20 mouse cellular contexts compared by ENCODE assay signal in the genomic region with DNA sequence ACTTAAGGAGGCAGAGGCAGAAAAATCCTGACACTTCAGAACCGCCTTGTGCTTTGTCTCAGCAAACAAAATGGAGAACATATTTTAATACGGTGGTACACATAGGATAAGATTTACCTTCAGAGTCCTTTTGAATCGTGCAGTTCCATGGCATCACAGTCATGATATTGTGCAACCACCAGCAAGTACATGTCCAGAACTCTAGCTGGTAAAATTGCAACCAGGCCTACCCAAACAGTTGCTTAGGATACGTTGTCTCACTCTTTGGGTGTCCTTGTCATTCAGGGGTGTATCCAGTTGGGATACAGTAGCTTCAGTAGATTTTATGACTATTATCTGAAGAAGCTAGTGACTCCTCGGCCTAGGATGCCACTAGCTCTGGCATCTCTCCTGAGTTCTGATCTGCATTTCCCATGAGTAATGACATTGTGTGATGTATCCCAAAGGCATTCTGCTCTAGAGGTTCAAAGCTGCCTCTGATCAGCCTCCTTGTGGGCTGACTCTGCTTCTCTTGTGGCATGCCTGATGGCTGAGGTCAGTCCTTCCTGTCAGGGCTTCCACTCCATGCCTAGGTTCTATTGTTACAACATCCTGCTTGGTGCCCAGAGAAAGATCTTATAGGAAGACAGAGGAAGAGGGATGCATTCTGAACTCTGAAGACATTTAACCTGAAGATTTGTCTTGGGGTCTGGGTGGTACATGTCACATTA. TPM values are rescaled to one million over a fixed set of nuclear protein-coding genes. Genes with fewer than 3 reads are reported as not detected.
DNase-seq lines count a peak whose midpoint lies in the region; ATAC-seq and TF ChIP-seq lines count a peak whose summit lies in the region.
"Had no signal": no experiment of that assay in that cellular context is flagged by ENCODE, and none has a peak within 500 bp of the region (broad histone marks: within the 10 kb centered on the region; RNA-seq: fewer than 3 reads in every experiment).

No protein-coding gene starts in this region.

- TF ChIP-seq POLR2A in myocyte (IDR thresholded peaks at IDR 0.05; ENCODE audit: insufficient read length, low read depth) = no peak

- H3K4me3 ChIP-seq in gastrocnemius, adult 2 months = no peak overlapping the region
- no peak overlapping the region for H3K4me3 ChIP-seq in lung, embryonic 16.5 days (ENCODE audit: low read length)
- H3K4me3 ChIP-seq in myocyte = no peak overlapping the region

- H3K9me3 ChIP-seq in lung, embryonic 16.5 days (ENCODE audit: control insufficient read depth, low read length) = no peaks in the 10 kb centered on the region
- H3K9me3 ChIP-seq: embryonic facial prominence, embryonic 10.5 days; G1E; hindbrain, embryonic 10.5 days; liver, embryonic 15.5 days; megakaryocyte, embryonic 14.5 days; neural tube, embryonic 13.5 days had no signal

- H3ac ChIP-seq in myocyte (ENCODE audit: control insufficient read depth, insufficient read length) = no peak overlapping the region

- DNase-seq in gastrocnemius, adult 2 months = no peak
- DNase-seq in gastrocnemius, adult 8-10 months (ENCODE audit: low spot score in 2 of 2) = no peak
- DNase-seq in lung, postnatal 25 days (ENCODE audit: low spot score) = no peak
- peak; percentile 10 for DNase-seq in MN1 (ENCODE audit: low spot score)
- DNase-seq in adrenal gland, adult (ENCODE audit: inconsistent age in 2 of 2, low spot score in 1 of 2) = no peak
- DNase-seq in adrenal gland, adult 8-10 months = no peak
- DNase-seq: adrenal gland, postnatal 10 days; cerebellum, adult 11 months; kidney, adult 8-10 months; kidney, postnatal 4 days; right cerebral cortex, postnatal 4 days; thymus, postnatal 36 days had no signal

- WGBS in lung, embryonic 16.5 days = 76% methylated on average over 5 of the region's 5 CpGs

- peaks cover 6% of the 10 kb centered on the region for H3K4me1 ChIP-seq in lung, embryonic 16.5 days (replicated peaks; ENCODE audit: control insufficient read depth, insufficient read depth, low read length)

- intact Hi-C loops in gastrocnemius, adult 2 months (cut with DNase I) = loop anchor here (10.0 kb wide), 1 partner anchor 273 kb away; no protein-coding TSS in a partner anchor

- no peak overlapping the region for H3K9ac ChIP-seq in lung, embryonic 16.5 days (ENCODE audit: low read length)
- H3K9ac ChIP-seq: neural tube, embryonic 13.5 days had no signal

- TF ChIP-seq CTCF in gastrocnemius, adult 2 months (IDR thresholded peaks at IDR 0.05) = no peak

- no peaks in the 10 kb centered on the region for H3K36me3 ChIP-seq in lung, embryonic 16.5 days (ENCODE audit: control insufficient read depth, insufficient read depth, low read length)
- H3K36me3 ChIP-seq in myocyte (ENCODE audit: control insufficient read depth, insufficient read depth) = no peaks in the 10 kb centered on the region
- H3K36me3 ChIP-seq: embryonic facial prominence, embryonic 10.5 days; liver, embryonic 15.5 days; neural tube, embryonic 13.5 days had no signal

- 0 out of 2 replicates have a peak overlapping the region, but pooled peaks have one; percentile 2 for H3K27ac ChIP-seq in gastrocnemius, adult 2 months
- H3K27ac ChIP-seq in lung, embryonic 16.5 days (ENCODE audit: low read length) = peak overlapping the region; percentile 61; the same call in 1 of the 2 replicates

- ATAC-seq in lung, embryonic 16.5 days (ENCODE audit: low read depth) = no peak

- H3K4me2 ChIP-seq in lung, embryonic 16.5 days (ENCODE audit: low read depth, low read length) = no peak overlapping the region
- peak overlapping the region; percentile 60 for H3K4me2 ChIP-seq in myocyte (ENCODE audit: low read depth)

- H3K79me2 ChIP-seq in myocyte (ENCODE audit: control insufficient read depth, insufficient read depth) = peaks cover 27% of the 10 kb centered on the region

- no peaks in the 10 kb centered on the region; the same call in 1 of the 2 replicates for H3K27me3 ChIP-seq in lung, embryonic 16.5 days (ENCODE audit: control insufficient read depth, insufficient read depth, low read depth, low read length)
- H3K27me3 ChIP-seq in myocyte (ENCODE audit: control insufficient read depth, insufficient read depth, insufficient read length) = no peaks in the 10 kb centered on the region
- H3K27me3 ChIP-seq: megakaryocyte, embryonic 14.5 days; neural tube, embryonic 13.5 days had no signal

TF ChIP-seq in myocyte, 11 proteins besides CTCF, POLR2A, EP300 and RAD21:
- TF ChIP-seq TCF12 (IDR thresholded peaks at IDR 0.05; ENCODE audit: insufficient read depth, poor library complexity, severe bottlenecking) (no peak), CEBPB (IDR thresholded peaks at IDR 0.05; ENCODE audit: insufficient read depth, poor library complexity, severe bottlenecking) (peak; percentile 76)

RNA-seq across cellular contexts. Expression of a gene that starts 33.2 kb away (rescaled TPM):
- 10 to 100 TPM in 1 of 2 experiments, 1 to 10 TPM in 1; 8.3 to 17.9 TPM for total RNA-seq in gastrocnemius, adult 2 months (2021)
- total RNA-seq in gastrocnemius, adult 8-10 months (2022) = 10 to 100 TPM in 2 of 4 experiments, 1 to 10 TPM in 2; 8.4 to 14.2 (median 10.9) TPM
- polyA plus RNA-seq in lung, embryonic 16.5 days (2015; fragmentation: Nextera tagmentation; extraction: Ambion mirVana) = 1.8 TPM in 2 replicates
- 1.6 TPM for polyA plus RNA-seq in myocyte (2012; fragmentation: generic; extraction: Trizol)
- 1 to 10 TPM; 8.4 to 9.5 (median 8.6) TPM for total RNA-seq in adrenal gland, adult 8-10 months (2022)
